Mouse (Mus musculus) kidney, postnatal 25 days (tissue): ENCODE data around the gene Armc3.

Experiments
- DNase-seq, 2 experiments: peaks; one replicate each; pipeline ENCODE4 v3.0.0; 2021; ENCODE audit warnings: mixed read lengths in 2 of 2

The Armc3 gene

GRCm38 (mm10) chr2:19353158-19353557 is 154.1 kb downstream of the Armc3 start:
- DNase-seq: no peak
